Mouse (Mus musculus) T-helper 1 cell (primary cell): ENCODE measurements around the gene Arhgef17.

Experiments
- in situ Hi-C: fragments of 300-600 bp; cut with MboI, MseI; formaldehyde crosslinking; loops from one replicate; pipeline ENCODE4 v1.15.1; 2025; ENCODE audit warnings: high pct_unique_total_duplicates

The Arhgef17 gene

GRCm38 (mm10) chr7:100942789-100943615, 11.1 kb upstream of the Arhgef17 start:
- in situ Hi-C loops, result no loop called here

- in situ Hi-C loops, result no loop called here
Observed at GRCm38 (mm10) chr7:100941169-100941568, 9.3 kb upstream of the Arhgef17 start.

GRCm38 (mm10) chr7:100938106-100938505, 6.2 kb upstream of the Arhgef17 start:
- in situ Hi-C loops, result no loop called here

GRCm38 (mm10) chr7:100937481-100937880, 5.6 kb upstream of the Arhgef17 start:
- in situ Hi-C loops, result no loop called here

- in situ Hi-C loops, result no loop called here
Observed at GRCm38 (mm10) chr7:100933520-100933919, 1.6 kb upstream of the Arhgef17 start.

GRCm38 (mm10) chr7:100932481-100933007, 637 bp upstream of the Arhgef17 start:
- in situ Hi-C loops, result no loop called here

- in situ Hi-C loops, result no loop called here
Observed at GRCm38 (mm10) chr7:100931316-100931925, 486 bp downstream of the Arhgef17 start.

GRCm38 (mm10) chr7:100930619-100931315, 1.1 kb downstream of the Arhgef17 start:
- in situ Hi-C loops, result no loop called here

- in situ Hi-C loops, result no loop called here
Observed at GRCm38 (mm10) chr7:100929639-100930303, 2.1 kb downstream of the Arhgef17 start.

- in situ Hi-C loops, result no loop called here
Observed at GRCm38 (mm10) chr7:100928456-100928855, 3.5 kb downstream of the Arhgef17 start.

- in situ Hi-C loops, result no loop called here
Observed at GRCm38 (mm10) chr7:100927287-100928000, 4.5 kb downstream of the Arhgef17 start.

GRCm38 (mm10) chr7:100926311-100926923, 5.5 kb downstream of the Arhgef17 start:
- in situ Hi-C loops, result no loop called here

- in situ Hi-C loops, result no loop called here
Observed at GRCm38 (mm10) chr7:100924674-100925445, 7.0 kb downstream of the Arhgef17 start.

GRCm38 (mm10) chr7:100924200-100924599, 7.7 kb downstream of the Arhgef17 start:
- in situ Hi-C loops, result no loop called here

- in situ Hi-C loops, result no loop called here
Observed at GRCm38 (mm10) chr7:100922907-100923306, 9.0 kb downstream of the Arhgef17 start.

GRCm38 (mm10) chr7:100921289-100921688, 10.6 kb downstream of the Arhgef17 start:
- in situ Hi-C loops, result no loop called here

GRCm38 (mm10) chr7:100919809-100920107, 12.1 kb downstream of the Arhgef17 start:
- in situ Hi-C loops, result no loop called here

- in situ Hi-C loops, result no loop called here
Observed at GRCm38 (mm10) chr7:100919006-100919808, 12.7 kb downstream of the Arhgef17 start.

GRCm38 (mm10) chr7:100918176-100918575, 13.7 kb downstream of the Arhgef17 start:
- in situ Hi-C loops, result no loop called here
